Comparison of ENCODE assay signal across 11 mouse cellular contexts in genomic region chr17:45866876-45867652, GRCm38 (mm10).
DNase-seq lines count a peak whose midpoint lies in the region; ATAC-seq and TF ChIP-seq lines count a peak whose summit lies in the region.
"Had no signal": no experiment of that assay in that cellular context is flagged by ENCODE, and none has a peak within 500 bp of the region (broad histone marks: within the 10 kb centered on the region; RNA-seq: fewer than 3 reads in every experiment).

No protein-coding gene starts in this region.

- peaks cover 75% of the 10 kb centered on the region for H3K27me3 ChIP-seq in megakaryocyte, embryonic 14.5 days (replicated peaks)
- peaks cover 14% of the 10 kb centered on the region for H3K27me3 ChIP-seq in kidney, embryonic 15.5 days
- H3K27me3 ChIP-seq in small intestine, adult 2 months (ENCODE audit: control insufficient read depth, insufficient read depth, low read length): no peaks in the 10 kb centered on the region
- H3K27me3 ChIP-seq in forebrain, postnatal 0 days (ENCODE audit: insufficient read depth, low read length): no peaks in the 10 kb centered on the region
- H3K27me3 ChIP-seq in forebrain, embryonic 11.5 days (ENCODE audit: control insufficient read depth, insufficient read depth, low read length): no peaks in the 10 kb centered on the region; the same call in 1 of the 2 replicates

- peaks cover 5% of the 10 kb centered on the region for H3K9me3 ChIP-seq in megakaryocyte, embryonic 14.5 days
- H3K9me3 ChIP-seq in kidney, embryonic 15.5 days (replicated peaks): no peaks in the 10 kb centered on the region
- H3K9me3 ChIP-seq in forebrain, postnatal 0 days (ENCODE audit: low read length): no peaks in the 10 kb centered on the region
- H3K9me3 ChIP-seq in forebrain, embryonic 11.5 days (ENCODE audit: control insufficient read depth, low read length): no peaks in the 10 kb centered on the region

- peak; percentile 64 for DNase-seq in gastrocnemius, adult 2 months
- no peak for DNase-seq in forebrain, postnatal 0 days
- no peak for DNase-seq in forebrain, embryonic 11.5 days (ENCODE audit: low spot score)
- no peak for DNase-seq in left cerebral cortex, postnatal 4 days
- DNase-seq: cerebellum, adult 11 months; thymus, postnatal 4 days had no signal

- 68% methylated on average over 15 of the region's 15 CpGs for WGBS in kidney, embryonic 15.5 days
- WGBS in small intestine, adult 2 months: 61% methylated on average over 15 of the region's 15 CpGs
- 78% methylated on average over 15 of the region's 15 CpGs for WGBS in forebrain, postnatal 0 days
- WGBS in forebrain, embryonic 11.5 days: 78% methylated on average over 15 of the region's 15 CpGs

- no peak for TF ChIP-seq CTCF in gastrocnemius, adult 2 months (IDR thresholded peaks at IDR 0.05)
- TF ChIP-seq CTCF in small intestine, adult 2 months (IDR thresholded peaks at IDR 0.05; ENCODE audit: extremely low read depth, insufficient read length, insufficient replicate concordance, low read depth, low read length): no peak
- TF ChIP-seq CTCF in forebrain, postnatal 0 days (IDR thresholded peaks at IDR 0.05; ENCODE audit: low read depth): no peak

- intact Hi-C loops in gastrocnemius, adult 2 months (cut with DNase I): no loop called here
- intact Hi-C loops in left cerebral cortex, postnatal 4 days (cut with DNase I): no loop called here

- peak overlapping the region; percentile 46 for H3K27ac ChIP-seq in gastrocnemius, adult 2 months
- H3K27ac ChIP-seq in kidney, embryonic 15.5 days: peak overlapping the region; percentile 41; the same call in 1 of the 2 replicates
- H3K27ac ChIP-seq in small intestine, adult 2 months (ENCODE audit: insufficient read depth, low read depth, low read length): peak overlapping the region; percentile 30; the same call in 1 of the 2 replicates
- H3K27ac ChIP-seq in forebrain, postnatal 0 days (ENCODE audit: low read depth, low read length): no peak overlapping the region
- H3K27ac ChIP-seq in forebrain, embryonic 11.5 days (ENCODE audit: low read depth, low read length): no peak overlapping the region
- H3K27ac ChIP-seq: forebrain, embryonic 10.5 days had no signal

- peak overlapping the region; percentile 57 for H3K4me3 ChIP-seq in megakaryocyte, embryonic 14.5 days (replicated peaks)
- peak overlapping the region; percentile 7; the same call in 1 of the 2 replicates for H3K4me3 ChIP-seq in gastrocnemius, adult 2 months
- no peak overlapping the region for H3K4me3 ChIP-seq in kidney, embryonic 15.5 days (replicated peaks)
- peak overlapping the region; percentile 10; the same call in 1 of the 2 replicates for H3K4me3 ChIP-seq in small intestine, adult 2 months (ENCODE audit: low read depth, low read length)
- no peak overlapping the region for H3K4me3 ChIP-seq in forebrain, postnatal 0 days (ENCODE audit: low read depth, low read length)
- H3K4me3 ChIP-seq in forebrain, embryonic 11.5 days (ENCODE audit: low read depth, low read length): no peak overlapping the region
- H3K4me3 ChIP-seq: forebrain, embryonic 10.5 days had no signal

- no peak for ATAC-seq in megakaryocyte, adult 5-6 weeks (ENCODE audit: poor library complexity, severe bottlenecking)
- no peak for ATAC-seq in kidney, embryonic 15.5 days (replicated peaks; ENCODE audit: low FRiP score)
- ATAC-seq in forebrain, postnatal 0 days: no peak
- no peak for ATAC-seq in forebrain, embryonic 11.5 days (replicated peaks; ENCODE audit: low FRiP score)

- TF ChIP-seq POLR2A in small intestine, adult 2 months (IDR thresholded peaks at IDR 0.05; ENCODE audit: low read depth, low read length): no peak

- H3K4me1 ChIP-seq in megakaryocyte, embryonic 14.5 days: peaks cover 63% of the 10 kb centered on the region
- peaks cover 63% of the 10 kb centered on the region for H3K4me1 ChIP-seq in kidney, embryonic 15.5 days
- H3K4me1 ChIP-seq in small intestine, adult 2 months (ENCODE audit: control insufficient read depth, insufficient read depth, insufficient read length, low read length): peaks cover 64% of the 10 kb centered on the region
- no peaks in the 10 kb centered on the region for H3K4me1 ChIP-seq in forebrain, postnatal 0 days (ENCODE audit: insufficient read depth)
- peaks cover 4% of the 10 kb centered on the region; the same call in 1 of the 2 replicates for H3K4me1 ChIP-seq in forebrain, embryonic 11.5 days (replicated peaks; ENCODE audit: control insufficient read depth, insufficient read depth, low read length)

- H3K9ac ChIP-seq in kidney, embryonic 15.5 days: no peak overlapping the region
- no peak overlapping the region for H3K9ac ChIP-seq in forebrain, postnatal 0 days
- H3K9ac ChIP-seq in forebrain, embryonic 11.5 days (ENCODE audit: low read length): no peak overlapping the region

- no peaks in the 10 kb centered on the region for H3K36me3 ChIP-seq in megakaryocyte, embryonic 14.5 days (replicated peaks; ENCODE audit: low read length)
- no peaks in the 10 kb centered on the region for H3K36me3 ChIP-seq in kidney, embryonic 15.5 days
- no peaks in the 10 kb centered on the region for H3K36me3 ChIP-seq in small intestine, adult 2 months (ENCODE audit: control insufficient read depth, insufficient read depth, low read length)
- H3K36me3 ChIP-seq in forebrain, postnatal 0 days (ENCODE audit: insufficient read depth): no peaks in the 10 kb centered on the region
- H3K36me3 ChIP-seq in forebrain, embryonic 11.5 days (ENCODE audit: control insufficient read depth, insufficient read depth, low read length): no peaks in the 10 kb centered on the region
- H3K36me3 ChIP-seq: forebrain, embryonic 10.5 days had no signal

- no peak overlapping the region for H3K4me2 ChIP-seq in kidney, embryonic 15.5 days
- H3K4me2 ChIP-seq in forebrain, postnatal 0 days (ENCODE audit: low read depth): no peak overlapping the region
- no peak overlapping the region for H3K4me2 ChIP-seq in forebrain, embryonic 11.5 days (ENCODE audit: low read depth, low read length, severe bottlenecking)

Comparison
In these comparisons a context has a peak if more than half of its experiments do, and no peak if none do; other contexts are left out.
1. H3K4me3 ChIP-seq: peak in megakaryocyte, embryonic 14.5 days (single experiment), gastrocnemius, adult 2 months (single experiment) and small intestine, adult 2 months (single experiment); none in kidney, embryonic 15.5 days (single experiment), forebrain, postnatal 0 days (single experiment) and forebrain, embryonic 11.5 days (single experiment).
2. H3K27ac ChIP-seq: peak in gastrocnemius, adult 2 months (single experiment), kidney, embryonic 15.5 days (single experiment) and small intestine, adult 2 months (single experiment); none in forebrain, postnatal 0 days (single experiment) and forebrain, embryonic 11.5 days (single experiment).